Mouse (Mus musculus) embryonic fibroblast, embryonic 13.5 days (primary cell): ENCODE data around the gene Apobec3. TPM values are rescaled to one million over a fixed set of nuclear protein-coding genes. Genes with fewer than 3 reads are reported as not detected.
"Not testable (repeated sequence)": the region's sequence is repeated elsewhere in the genome, so short reads cannot be mapped to it uniquely, and the experiment has no call there.

Experiments used
- H3K27ac ChIP-seq: 2 replicates; pipeline ENCODE4 v1.5.1; 2012; ENCODE audit warnings: low read length, control low read depth, inconsistent platforms; ENCODE audit not compliant: insufficient read depth
- H3K4me1 ChIP-seq: 2 replicates; pipeline ENCODE4 v1.6.1; 2011; ENCODE audit warnings: low read length; ENCODE audit not compliant: control insufficient read depth, insufficient read depth
- H3K4me3 ChIP-seq: 2 replicates; pipeline ENCODE4 v1.5.1; 2011; ENCODE audit warnings: mild to moderate bottlenecking, control low read depth, low read length; ENCODE audit not compliant: insufficient read depth
- CTCF ChIP-seq: IDR thresholded peaks from 2 replicates; pipeline ENCODE4 v1.5.1; 2011; ENCODE audit warnings: mild to moderate bottlenecking, control low read depth, low read length, moderate library complexity, borderline replicate concordance; ENCODE audit not compliant: insufficient read depth
- POLR2A ChIP-seq: IDR thresholded peaks from 2 replicates; pipeline ENCODE4 v1.6.1; 2011; ENCODE audit warnings: low read depth, mild to moderate bottlenecking, control low read depth, low read length, moderate library complexity
- polyA plus RNA-seq: library from polyadenylated mRNA; stranded (reverse); fragments of >200 nt; gene quantifications from 2 replicates; pipeline ENCODE4 v1.2.4, GENCODE M21; 2011; ENCODE audit warnings: low read depth; ENCODE audit not compliant: missing spikeins, insufficient read length

Apobec3 gene
- polyA plus RNA-seq, 1 experiment = 35.3 TPM

- TF ChIP-seq POLR2A (no peak), CTCF (no peak)
- Histone ChIP-seq H3K4me1 (peaks cover 7% of the 10 kb centered on the region; the same call in 1 of the 2 replicates), H3K27ac (no peak overlapping the region), H3K4me3 (no peak overlapping the region)
Observed at GRCm38 (mm10) chr15:79933670-79934514, 42.4 kb downstream of the Apobec3 start.

GRCm38 (mm10) chr15:79934776-79935175 is 43.3 kb downstream of the Apobec3 start:
- peak overlapping the region; percentile 41 for H3K27ac ChIP-seq
- no peak overlapping the region for H3K4me3 ChIP-seq
- H3K4me1 ChIP-seq = peaks cover 7% of the 10 kb centered on the region; the same call in 1 of the 2 replicates
- TF ChIP-seq POLR2A = no peak
- TF ChIP-seq CTCF = no peak

GRCm38 (mm10) chr15:79935654-79936373 is 44.4 kb downstream of the Apobec3 start:
- no peak overlapping the region for H3K4me3 ChIP-seq
- no peak for TF ChIP-seq CTCF
- no peak for TF ChIP-seq POLR2A
- H3K27ac ChIP-seq = no peak overlapping the region
- H3K4me1 ChIP-seq = peaks cover 7% of the 10 kb centered on the region; the same call in 1 of the 2 replicates

- Histone ChIP-seq H3K27ac (no peak overlapping the region), H3K4me3 (no peak overlapping the region)
- TF ChIP-seq POLR2A (no peak), CTCF (no peak)
Observed at GRCm38 (mm10) chr15:79936374-79936751, 44.9 kb downstream of the Apobec3 start.

GRCm38 (mm10) chr15:79939020-79939419 is 47.6 kb downstream of the Apobec3 start:
- TF ChIP-seq CTCF = no peak
- Histone ChIP-seq H3K4me3 (no peak overlapping the region), H3K4me1 (0 out of 2 replicates have a peak, but pooled peaks cover 2% of the 10 kb centered on the region), H3K27ac (no peak overlapping the region)

More at GRCm38 (mm10) chr15:79936374-79936751, 44.9 kb downstream of the Apobec3 start:
- peaks cover 7% of the 10 kb centered on the region; the same call in 1 of the 2 replicates for H3K4me1 ChIP-seq

GRCm38 (mm10) chr15:79939501-79939900 is 48.0 kb downstream of the Apobec3 start:
- H3K4me1 ChIP-seq, H3K27ac ChIP-seq: not testable (repeated sequence)

GRCm38 (mm10) chr15:79939913-79940312 is 48.5 kb downstream of the Apobec3 start:
- Histone ChIP-seq H3K4me1 (0 out of 2 replicates have a peak, but pooled peaks cover 2% of the 10 kb centered on the region), H3K4me3 (no peak overlapping the region), H3K27ac (no peak overlapping the region)
- TF ChIP-seq CTCF (no peak), POLR2A (no peak)

More at GRCm38 (mm10) chr15:79939501-79939900, 48.0 kb downstream of the Apobec3 start:
- H3K4me3 ChIP-seq = not testable (repeated sequence)

GRCm38 (mm10) chr15:79940932-79941331 is 49.5 kb downstream of the Apobec3 start:
- TF ChIP-seq CTCF (peak; percentile 53; the same call in 1 of the 2 replicates), POLR2A (no peak)
- Histone ChIP-seq H3K4me1 (no peaks in the 10 kb centered on the region), H3K27ac (no peak overlapping the region), H3K4me3 (no peak overlapping the region)

GRCm38 (mm10) chr15:79942541-79942940 is 51.1 kb downstream of the Apobec3 start:
- Histone ChIP-seq H3K27ac (no peak overlapping the region), H3K4me1 (no peaks in the 10 kb centered on the region), H3K4me3 (no peak overlapping the region)
- TF ChIP-seq POLR2A (no peak), CTCF (no peak)

GRCm38 (mm10) chr15:79943584-79943983 is 52.1 kb downstream of the Apobec3 start:
- no peak overlapping the region for H3K4me3 ChIP-seq
- no peak overlapping the region for H3K27ac ChIP-seq
- TF ChIP-seq POLR2A = no peak
- no peak for TF ChIP-seq CTCF
- H3K4me1 ChIP-seq = no peaks in the 10 kb centered on the region
